Mouse (Mus musculus) limb, embryonic 15.5 days (tissue): Measurements from ENCODE around the gene Capn9. TPM values are rescaled to one million over a fixed set of nuclear protein-coding genes. Genes with fewer than 3 reads are reported as not detected.

Experiments used
- ATAC-seq: fragments of 200-750 bp; cut with Nextera tagmentation; 2 replicates; pipeline ENCODE4 v1.8.0; 2017; ENCODE audit warnings: low read depth, moderate TSS enrichment; ENCODE audit not compliant: insufficient number of reproducible peaks, low FRiP score, low TSS enrichment
- H3K27ac ChIP-seq: fragments of 300-500 bp; sonication (generic); 2 replicates; pipeline ENCODE4 v1.5.1; 2015; ENCODE audit warnings: moderate library complexity, mild to moderate bottlenecking, inconsistent platforms
- H3K27me3 ChIP-seq: fragments of 300-500 bp; sonication (generic); 2 replicates; pipeline ENCODE4 v1.6.1; 2015; ENCODE audit warnings: inconsistent platforms
- H3K36me3 ChIP-seq: fragments of 300-500 bp; sonication (generic); 2 replicates; pipeline ENCODE4 v1.6.1; 2015; ENCODE audit warnings: inconsistent platforms
- H3K4me1 ChIP-seq: fragments of 300-500 bp; sonication (generic); 2 replicates; pipeline ENCODE4 v1.6.1; 2015; ENCODE audit warnings: inconsistent platforms
- H3K4me2 ChIP-seq: fragments of 300-500 bp; sonication (generic); 2 replicates; pipeline ENCODE4 v1.6.1; 2015; ENCODE audit warnings: mild to moderate bottlenecking, inconsistent platforms
- H3K4me3 ChIP-seq: fragments of 300-500 bp; sonication (generic); 2 replicates; pipeline ENCODE4 v1.5.1; 2015; ENCODE audit warnings: mild to moderate bottlenecking, inconsistent platforms
- H3K9ac ChIP-seq: fragments of 300-500 bp; sonication (generic); 2 replicates; pipeline ENCODE4 v1.6.1; 2015; ENCODE audit warnings: inconsistent platforms
- H3K9me3 ChIP-seq: fragments of 300-500 bp; sonication (generic); 2 replicates; pipeline ENCODE4 v1.6.1; 2016; ENCODE audit warnings: inconsistent platforms
- WGBS: fragments of 180-500 bp; shearing (Covaris S2); methylation state at CpG from one replicate; pipeline ENCODE4 v1.1.7; 2015; 5-methylcytosine and 5-hydroxymethylcytosine counted together
- polyA plus RNA-seq: library from polyadenylated mRNA; unstranded; fragments of >200 nt; fragmentation: Nextera tagmentation; extraction: Ambion mirVana; gene quantifications from 2 replicates; pipeline ENCODE4 v1.2.1, GENCODE M21; 2015

Gene Capn9
- polyA plus RNA-seq, 1 experiment from 2014 or later, result 0.06 TPM

DNA sequence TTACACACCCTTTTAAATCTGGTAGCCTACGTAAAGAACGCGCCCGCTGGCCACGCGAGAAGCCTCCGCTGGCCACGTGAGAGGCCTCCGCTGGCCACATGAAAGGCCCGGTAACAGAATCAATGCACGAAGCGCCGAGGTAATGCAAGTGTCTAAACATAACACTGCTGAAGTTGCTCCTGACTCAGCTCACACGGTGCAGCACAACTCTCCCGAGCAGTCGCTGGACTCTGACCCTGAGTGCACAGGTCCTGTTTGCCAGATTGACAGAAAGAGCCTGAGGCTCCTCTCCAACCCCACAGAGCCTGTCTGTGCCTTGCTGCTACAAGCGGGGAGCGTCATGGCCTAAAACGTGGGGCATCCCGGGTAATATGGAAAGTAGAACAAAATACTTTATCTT is 75.9 kb downstream of the Capn9 start:
- ATAC-seq, result no peak
- Histone ChIP-seq H3K4me3 (no peak overlapping the region), H3K4me1 (peaks cover 50% of the 10 kb centered on the region), H3K27me3 (no peaks in the 10 kb centered on the region), H3K9ac (no peak overlapping the region), H3K9me3 (no peaks in the 10 kb centered on the region), H3K36me3 (peaks cover 26% of the 10 kb centered on the region), H3K27ac (no peak overlapping the region), H3K4me2 (no peak overlapping the region)
- 86% methylated on average over 20 of the region's 20 CpGs for WGBS

DNA sequence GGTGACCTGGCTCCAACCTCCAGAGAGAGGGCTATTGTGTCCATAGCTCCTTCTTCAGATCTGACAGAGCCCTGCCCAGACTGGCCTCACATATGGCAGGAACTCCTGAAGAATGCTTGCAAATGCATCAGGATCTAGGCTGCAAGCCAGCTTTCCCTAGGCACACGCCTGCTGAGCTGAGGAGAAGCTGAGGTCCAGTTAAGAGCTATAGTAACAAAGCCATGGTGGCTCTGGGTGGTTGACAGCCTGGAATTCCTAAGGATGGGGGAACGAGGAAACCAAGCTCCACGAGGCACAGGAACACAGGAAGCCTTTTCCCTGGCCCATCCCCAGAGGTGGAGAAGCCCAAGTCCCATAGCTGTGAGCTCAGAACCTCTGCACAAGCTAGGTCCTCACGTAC is 76.6 kb downstream of the Capn9 start:
- Histone ChIP-seq H3K4me2 (no peak overlapping the region), H3K36me3 (peaks cover 26% of the 10 kb centered on the region), H3K9me3 (no peaks in the 10 kb centered on the region), H3K9ac (no peak overlapping the region), H3K27me3 (no peaks in the 10 kb centered on the region), H3K4me1 (peaks cover 50% of the 10 kb centered on the region), H3K27ac (peak overlapping the region; percentile 76), H3K4me3 (no peak overlapping the region)
- 14% methylated on average over 4 of the region's 4 CpGs for WGBS
- 0 out of 2 replicates have a peak, but pooled peaks have one; percentile 32 for ATAC-seq

DNA sequence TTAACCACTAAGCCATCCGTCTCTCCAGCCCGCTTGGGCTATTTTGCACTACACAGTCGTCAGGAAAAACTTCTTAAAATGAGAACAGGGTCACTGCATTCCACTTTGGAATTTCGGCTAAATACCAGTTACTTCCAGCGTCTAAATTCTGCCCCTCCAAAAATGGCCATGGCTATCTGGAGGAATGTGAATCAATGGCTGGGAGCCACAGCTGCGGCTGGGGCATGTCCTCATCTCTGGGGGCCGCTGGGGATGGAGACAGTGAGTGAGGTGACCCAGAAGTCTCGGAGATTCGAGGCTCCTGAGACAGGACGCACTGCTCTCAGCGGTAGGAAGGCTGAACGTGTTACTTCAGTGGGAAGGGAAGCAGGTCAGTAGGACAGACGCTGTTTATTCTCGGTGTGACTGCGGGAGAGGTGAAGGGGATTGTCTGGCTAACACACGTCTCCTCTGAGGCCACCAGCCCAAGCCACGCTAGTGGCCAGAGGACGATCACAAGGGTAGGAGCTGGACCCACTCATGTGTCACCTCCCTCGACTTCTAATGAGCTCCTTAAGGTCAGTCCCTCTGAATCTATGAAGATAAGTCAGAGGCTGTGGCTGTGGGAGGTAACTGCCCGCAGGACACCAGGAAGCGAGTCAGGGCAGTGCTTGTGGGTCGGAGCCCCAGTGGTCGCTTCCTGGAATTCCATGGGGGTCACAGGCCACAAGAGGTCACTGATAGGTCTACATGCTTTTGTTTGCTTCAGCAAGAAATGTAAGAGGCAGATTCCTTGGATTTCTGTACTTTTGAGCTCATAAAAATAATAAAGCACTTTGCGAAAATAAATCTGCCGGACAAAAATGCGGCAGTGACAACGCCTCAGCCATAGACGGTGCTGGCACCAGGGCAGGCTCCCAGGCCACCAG is 77.9 kb downstream of the Capn9 start:
- WGBS, result 59% methylated on average over 28 of the region's 28 CpGs
- H3K9ac ChIP-seq, result no peak overlapping the region
- peaks cover 54% of the 10 kb centered on the region for H3K4me1 ChIP-seq
- peaks cover 23% of the 10 kb centered on the region; the same call in 1 of the 2 replicates for H3K36me3 ChIP-seq
- H3K4me3 ChIP-seq, result no peak overlapping the region
- no peaks in the 10 kb centered on the region for H3K27me3 ChIP-seq
- no peak overlapping the region for H3K4me2 ChIP-seq
- peak overlapping the region; percentile 76 for H3K27ac ChIP-seq
- ATAC-seq, result no peak
- no peaks in the 10 kb centered on the region for H3K9me3 ChIP-seq

DNA sequence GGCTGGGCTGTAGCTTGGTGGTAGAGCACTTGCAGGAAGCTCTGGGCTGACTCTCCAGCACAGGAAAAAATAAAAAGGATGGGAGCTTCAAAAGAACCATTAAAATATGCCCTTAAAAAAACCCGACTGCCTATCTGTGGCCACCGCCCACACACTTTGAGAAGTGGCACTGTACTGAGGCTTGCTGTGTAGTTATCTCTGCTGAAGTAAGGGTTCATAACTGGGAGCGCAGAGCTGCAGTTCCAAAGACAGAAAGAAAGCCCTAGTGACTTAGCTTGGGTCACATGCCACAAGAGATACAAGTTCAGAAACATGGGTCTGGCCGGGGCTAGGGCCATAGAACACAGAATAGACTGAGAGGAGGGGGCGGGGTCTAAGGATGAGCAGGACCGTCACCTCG is 82.0 kb downstream of the Capn9 start:
- H3K36me3 ChIP-seq, result peaks cover 10% of the 10 kb centered on the region; the same call in 1 of the 2 replicates
- 80% methylated on average over 7 of the region's 7 CpGs for WGBS
- no peaks in the 10 kb centered on the region for H3K27me3 ChIP-seq
- H3K9ac ChIP-seq, result no peak overlapping the region
- peaks cover 68% of the 10 kb centered on the region for H3K4me1 ChIP-seq
- H3K27ac ChIP-seq, result peak overlapping the region; percentile 34; the same call in 1 of the 2 replicates
- H3K9me3 ChIP-seq, result no peaks in the 10 kb centered on the region
- ATAC-seq, result no peak
- no peak overlapping the region for H3K4me2 ChIP-seq
- H3K4me3 ChIP-seq, result no peak overlapping the region

DNA sequence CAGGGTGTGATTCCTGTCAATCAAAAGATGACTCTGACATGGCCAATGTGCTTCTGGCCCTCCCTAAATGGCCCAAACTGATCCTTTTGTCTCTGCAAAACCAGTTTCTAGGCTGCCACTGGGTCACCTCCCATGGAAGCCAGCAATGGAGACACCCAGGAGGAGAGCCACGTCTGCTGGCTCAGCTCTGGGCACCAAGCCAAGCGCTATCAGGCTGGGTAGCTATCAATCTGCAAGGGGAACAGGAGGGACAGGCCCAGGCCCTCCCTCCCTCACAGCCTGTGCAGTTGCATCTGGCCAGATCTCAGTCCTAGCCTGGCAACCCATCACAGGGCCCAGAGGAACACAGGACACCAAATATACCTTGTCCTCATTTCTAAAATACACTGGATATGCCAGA is 82.5 kb downstream of the Capn9 start:
- H3K9ac ChIP-seq, result no peak overlapping the region
- 37% methylated on average over 2 of the region's 2 CpGs for WGBS
- no peak overlapping the region; the same call in 1 of the 2 replicates for H3K27ac ChIP-seq
- peaks cover 10% of the 10 kb centered on the region; the same call in 1 of the 2 replicates for H3K36me3 ChIP-seq
- H3K4me3 ChIP-seq, result no peak overlapping the region
- no peaks in the 10 kb centered on the region for H3K27me3 ChIP-seq
- peaks cover 65% of the 10 kb centered on the region for H3K4me1 ChIP-seq
- H3K4me2 ChIP-seq, result no peak overlapping the region
- H3K9me3 ChIP-seq, result no peaks in the 10 kb centered on the region
- ATAC-seq, result no peak

DNA sequence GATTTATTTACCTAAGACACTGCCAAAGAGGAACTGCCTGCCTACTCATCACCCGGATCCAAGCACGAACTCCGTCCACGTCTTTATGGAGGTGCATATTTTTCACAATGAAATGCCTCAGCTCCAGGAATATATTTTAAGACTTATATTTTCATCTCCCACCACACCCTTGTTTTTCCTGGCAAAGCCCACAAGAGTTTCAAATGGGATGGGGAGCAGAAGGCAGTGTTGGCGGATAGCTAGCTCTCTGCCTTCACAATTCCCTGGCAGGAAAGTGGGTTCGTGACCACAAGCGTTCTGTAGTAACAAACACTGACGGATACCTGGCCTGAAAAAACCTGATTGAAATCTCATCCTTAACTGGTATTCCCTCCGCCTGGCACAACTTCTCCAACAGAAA is 85.9 kb downstream of the Capn9 start:
- no peaks in the 10 kb centered on the region for H3K27me3 ChIP-seq
- H3K4me3 ChIP-seq, result peak overlapping the region; percentile 89
- H3K4me1 ChIP-seq, result peaks cover 44% of the 10 kb centered on the region
- H3K36me3 ChIP-seq, result no peaks in the 10 kb centered on the region
- no peak for ATAC-seq
- H3K9ac ChIP-seq, result peak overlapping the region; percentile 90
- no peaks in the 10 kb centered on the region for H3K9me3 ChIP-seq
- peak overlapping the region; percentile 65 for H3K4me2 ChIP-seq
- 17% methylated on average over 9 of the region's 9 CpGs for WGBS
- H3K27ac ChIP-seq, result peak overlapping the region; percentile 93; the same call in 1 of the 2 replicates

DNA sequence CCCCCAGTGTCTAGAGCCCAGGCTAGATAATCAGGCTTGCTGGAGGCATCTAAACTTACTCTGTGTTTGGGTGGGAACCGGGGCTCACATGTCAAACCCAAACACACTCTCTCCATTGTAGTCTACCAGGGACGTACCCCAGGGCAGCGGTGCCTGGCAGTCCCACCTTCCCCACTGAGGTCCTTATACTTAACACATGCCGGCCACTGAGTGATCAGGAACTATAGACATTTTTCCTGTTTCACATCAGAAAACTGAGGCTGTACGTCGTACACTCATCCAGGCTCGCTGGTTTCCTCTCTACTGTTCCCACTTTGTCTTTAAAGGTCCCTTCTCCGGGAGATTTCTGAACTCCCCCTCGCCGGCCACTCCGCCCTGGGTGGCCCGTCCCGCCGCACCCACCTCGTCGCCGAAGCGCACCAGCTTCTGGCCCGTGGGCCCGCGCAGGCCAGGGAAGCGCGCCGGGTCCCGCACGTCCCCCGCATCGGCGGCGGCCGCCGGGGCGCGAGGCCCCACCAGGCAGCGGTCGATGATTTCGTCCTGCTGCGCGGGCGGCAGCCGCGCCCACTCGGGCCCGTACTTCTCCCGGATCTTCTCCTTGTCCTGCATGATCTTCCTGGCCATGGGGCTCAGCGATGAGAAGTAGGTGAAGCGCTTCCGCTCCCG is 86.7 kb downstream of the Capn9 start:
- ATAC-seq, result peak; percentile 11; the same call in 1 of the 2 replicates
- under 1% methylated on average over 47 of the region's 49 CpGs for WGBS

DNA sequence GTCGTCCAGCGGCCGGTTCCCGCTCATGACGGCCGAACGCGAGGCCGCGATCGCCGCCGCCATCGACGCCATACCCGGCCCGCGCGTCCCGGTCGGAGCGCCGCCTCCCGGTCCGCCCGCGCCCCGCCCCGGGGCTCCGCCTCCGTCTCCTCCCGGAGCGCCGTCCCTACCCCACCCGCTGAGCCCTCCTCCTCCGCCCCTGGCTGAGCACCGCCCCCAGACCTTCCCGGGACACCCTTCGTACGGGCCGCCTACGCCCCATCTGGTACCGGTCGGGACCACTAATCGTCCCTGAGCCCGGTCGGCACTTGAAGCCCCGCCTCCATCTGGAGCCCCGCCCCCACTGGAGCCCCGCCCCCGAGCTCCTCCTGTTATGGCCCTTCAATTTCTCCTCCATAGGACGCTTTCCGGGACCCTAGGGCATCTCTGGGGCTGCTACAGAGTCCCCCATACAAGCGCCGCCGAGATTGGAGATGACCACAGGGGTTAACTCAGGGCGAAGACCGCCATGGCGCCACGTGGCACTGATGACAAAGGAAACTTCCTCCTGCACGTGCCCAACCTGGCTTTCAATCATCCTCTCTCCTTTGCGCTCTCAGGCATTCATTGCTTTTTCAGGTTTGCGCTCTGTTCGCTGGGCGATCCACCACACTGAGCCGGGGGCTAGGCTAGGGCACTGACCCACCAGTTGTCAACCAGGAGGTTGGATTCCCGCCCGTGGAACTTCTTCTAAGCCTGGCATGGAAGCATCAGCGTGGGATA is 87.4 kb downstream of the Capn9 start, which contains the start of gene 2310022B05Rik:
Gene 2310022B05Rik, minus strand, starts transcription at position 258 of the 762 bp plus-strand sequence.
- H3K4me3 ChIP-seq, result peak within 1 kb of the TSS; percentile 89
- 2% methylated on average over 55 of the region's 69 CpGs for WGBS
- peak within 1 kb of the TSS; percentile 93 for H3K27ac ChIP-seq
- ATAC-seq, result peak; percentile 96
- H3K9ac ChIP-seq, result peak within 1 kb of the TSS; percentile 90
- no peaks in the 10 kb centered on the region for H3K36me3 ChIP-seq
- peak within 1 kb of the TSS; percentile 65 for H3K4me2 ChIP-seq
- H3K9me3 ChIP-seq, result no peaks in the 10 kb centered on the region
- H3K4me1 ChIP-seq, result peaks cover 40% of the 10 kb centered on the region
- H3K27me3 ChIP-seq, result no peaks in the 10 kb centered on the region

More for the DNA sequence above, 86.7 kb downstream of the Capn9 start:
- H3K27ac ChIP-seq, result peak overlapping the region; percentile 93
- H3K4me1 ChIP-seq, result peaks cover 44% of the 10 kb centered on the region
- H3K4me3 ChIP-seq, result peak overlapping the region; percentile 89
- peak overlapping the region; percentile 65 for H3K4me2 ChIP-seq
- H3K36me3 ChIP-seq, result no peaks in the 10 kb centered on the region
- H3K9ac ChIP-seq, result peak overlapping the region; percentile 90
- no peaks in the 10 kb centered on the region for H3K27me3 ChIP-seq
- no peaks in the 10 kb centered on the region for H3K9me3 ChIP-seq

DNA sequence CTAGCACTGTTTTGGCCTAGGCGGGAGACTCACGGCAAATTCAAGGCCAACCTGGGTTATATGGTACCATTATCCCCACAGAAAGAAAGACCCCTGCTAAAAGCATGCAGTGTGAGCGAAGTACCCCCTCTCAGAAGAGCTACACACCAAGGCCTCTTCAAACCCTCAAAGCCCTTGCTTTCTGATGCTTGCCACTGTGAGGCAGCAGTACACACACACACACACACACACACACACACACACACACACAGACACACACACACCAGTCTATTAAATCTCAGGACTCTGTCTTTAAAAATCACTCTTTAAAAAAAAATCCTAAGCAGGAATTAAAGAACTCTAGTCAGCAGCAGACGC is 87.9 kb downstream of the Capn9 start:
- Histone ChIP-seq H3K36me3 (no peaks in the 10 kb centered on the region), H3K27me3 (no peaks in the 10 kb centered on the region), H3K9me3 (no peaks in the 10 kb centered on the region), H3K4me1 (peaks cover 36% of the 10 kb centered on the region), H3K27ac (peak overlapping the region; percentile 93), H3K4me3 (peak overlapping the region; percentile 89), H3K4me2 (peak overlapping the region; percentile 65), H3K9ac (no peak overlapping the region)
- ATAC-seq, result no peak
- WGBS, result 49% methylated on average over 4 of the region's 4 CpGs

DNA sequence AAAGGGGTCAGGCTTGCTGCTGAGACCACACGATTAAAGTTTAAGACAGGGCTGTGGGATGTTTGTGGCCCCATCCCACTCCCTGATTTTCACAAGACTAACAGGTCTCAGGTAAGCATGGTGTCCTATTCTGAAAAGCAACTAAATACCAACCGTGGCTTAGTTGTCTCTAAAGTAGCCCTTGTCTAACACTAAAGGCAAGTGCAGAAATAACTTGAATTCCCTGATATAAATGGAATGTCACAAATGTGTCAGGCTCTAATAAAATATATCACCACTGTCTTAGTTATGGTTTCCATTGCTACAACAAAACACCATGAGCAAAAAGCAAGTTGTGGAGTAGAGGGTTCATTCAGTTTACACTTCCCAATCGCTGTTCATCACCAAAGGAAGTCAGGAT is 88.5 kb downstream of the Capn9 start:
- H3K9me3 ChIP-seq, result no peaks in the 10 kb centered on the region
- peaks cover 31% of the 10 kb centered on the region for H3K4me1 ChIP-seq
- H3K27me3 ChIP-seq, result no peaks in the 10 kb centered on the region
- no peak overlapping the region for H3K4me3 ChIP-seq
- no peak overlapping the region for H3K9ac ChIP-seq
- no peak overlapping the region for H3K4me2 ChIP-seq
- 80% methylated on average over 3 of the region's 3 CpGs for WGBS
- H3K27ac ChIP-seq, result 0 out of 2 replicates have a peak overlapping the region, but pooled peaks have one; percentile 93
- no peaks in the 10 kb centered on the region for H3K36me3 ChIP-seq
- ATAC-seq, result no peak
